Mouse (Mus musculus): ENCODE data around the gene Gm3248.
"Not testable (repeated sequence)": the region's sequence is repeated elsewhere in the genome, so short reads cannot be mapped to it uniquely, and the experiment has no call there.

GRCm38 (mm10) chr14:5961102-5961501 is 443 bp downstream of the Gm3248 start:
- not testable (repeated sequence) for TF ChIP-seq RAD21 (IDR thresholded peaks at IDR 0.05; ENCODE audit: low read depth, low read length); POLR2A (IDR thresholded peaks at IDR 0.05; ENCODE audit: low read depth, low read length); TBP (conservative IDR thresholded peaks at IDR 0.05; ENCODE audit: low read depth, low read length); MAZ (IDR thresholded peaks at IDR 0.05; ENCODE audit: low read depth, low read length); USF1 (IDR thresholded peaks at IDR 0.05; ENCODE audit: low read depth, low read length); CTCF (conservative IDR thresholded peaks at IDR 0.05 in 1 of 2, IDR thresholded peaks at IDR 0.05 in 1 of 2; ENCODE audit: low read depth in 2 of 2, low read length in 2 of 2); MXI1 (IDR thresholded peaks at IDR 0.05; ENCODE audit: low read depth, low read length); BHLHE40 (IDR thresholded peaks at IDR 0.05; ENCODE audit: low read depth, low read length); PAX5 (IDR thresholded peaks at IDR 0.05; ENCODE audit: low read length); MYC (IDR thresholded peaks at IDR 0.05; ENCODE audit: low read depth, low read length); JUND (conservative IDR thresholded peaks at IDR 0.05; ENCODE audit: low read depth, low read length); POLR2AphosphoS2 (IDR thresholded peaks at IDR 0.05; ENCODE audit: low read depth, low read length)
